In the genomic region with DNA sequence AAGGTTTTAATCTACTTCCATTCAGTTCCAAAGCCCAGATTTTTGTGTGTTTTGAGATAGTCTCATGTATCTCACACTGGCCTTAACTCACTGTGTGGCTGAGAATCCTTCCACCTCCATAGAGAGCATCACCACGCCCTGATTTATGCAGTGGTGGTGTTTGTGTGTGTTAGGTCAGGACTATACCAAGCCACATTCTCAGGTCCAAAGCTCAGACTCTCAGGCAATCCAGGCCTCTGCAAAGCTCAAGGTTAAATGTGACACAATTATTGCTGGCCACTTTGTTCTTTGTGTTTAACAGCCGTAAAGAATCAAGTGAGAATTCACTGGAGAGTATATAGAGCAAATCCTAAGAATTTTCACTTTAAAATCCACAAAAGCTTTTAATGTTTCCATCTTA, we compare ENCODE assay signal across 15 mouse cellular contexts.
DNase-seq lines count a peak whose midpoint lies in the region; ATAC-seq lines count a peak whose summit lies in the region.
"Had no signal": no experiment of that assay in that cellular context is flagged by ENCODE, and none has a peak within 500 bp of the region (broad histone marks: within the 10 kb centered on the region; RNA-seq: fewer than 3 reads in every experiment).

No protein-coding gene starts in this region.

- H3K9ac ChIP-seq in hindbrain, embryonic 14.5 days: no peak overlapping the region
- H3K9ac ChIP-seq in hindbrain, embryonic 12.5 days: no peak overlapping the region
- no peak overlapping the region for H3K9ac ChIP-seq in forebrain, embryonic 15.5 days (replicated peaks)
- no peak overlapping the region for H3K9ac ChIP-seq in midbrain, embryonic 13.5 days (replicated peaks)
- H3K9ac ChIP-seq: liver, embryonic 15.5 days had no signal

- H3K4me1 ChIP-seq in hindbrain, embryonic 14.5 days (replicated peaks; ENCODE audit: control insufficient read depth, insufficient read depth, low read length): peaks cover 10% of the 10 kb centered on the region; the same call in 1 of the 2 replicates
- H3K4me1 ChIP-seq in hindbrain, embryonic 12.5 days: peaks cover 4% of the 10 kb centered on the region
- H3K4me1 ChIP-seq in forebrain, embryonic 15.5 days: peaks cover 10% of the 10 kb centered on the region
- peaks cover 16% of the 10 kb centered on the region for H3K4me1 ChIP-seq in midbrain, embryonic 13.5 days (replicated peaks)
- H3K4me1 ChIP-seq: liver, embryonic 15.5 days; megakaryocyte, embryonic 14.5 days had no signal

- no peaks in the 10 kb centered on the region for H3K27me3 ChIP-seq in hindbrain, embryonic 14.5 days (ENCODE audit: control insufficient read depth, insufficient read depth, low read length)
- H3K27me3 ChIP-seq in hindbrain, embryonic 12.5 days: no peaks in the 10 kb centered on the region
- no peaks in the 10 kb centered on the region for H3K27me3 ChIP-seq in forebrain, embryonic 15.5 days
- 0 out of 2 replicates have a peak, but pooled peaks cover 4% of the 10 kb centered on the region for H3K27me3 ChIP-seq in midbrain, embryonic 13.5 days
- H3K27me3 ChIP-seq: liver, embryonic 15.5 days had no signal

- WGBS in hindbrain, embryonic 14.5 days: 53% methylated on average over 2 of the region's 2 CpGs
- WGBS in hindbrain, embryonic 12.5 days: 60% methylated on average over 2 of the region's 2 CpGs
- 61% methylated on average over 2 of the region's 2 CpGs for WGBS in forebrain, embryonic 15.5 days
- 41% methylated on average over 2 of the region's 2 CpGs for WGBS in midbrain, embryonic 13.5 days

- no peak overlapping the region for H3K27ac ChIP-seq in hindbrain, embryonic 14.5 days
- H3K27ac ChIP-seq in hindbrain, embryonic 12.5 days: no peak overlapping the region; the same call in 1 of the 2 replicates
- peak overlapping the region; percentile 57; the same call in 1 of the 2 replicates for H3K27ac ChIP-seq in forebrain, embryonic 15.5 days (replicated peaks)
- H3K27ac ChIP-seq in midbrain, embryonic 13.5 days: peak overlapping the region; percentile 88
- H3K27ac ChIP-seq: liver, embryonic 15.5 days had no signal

- no peak overlapping the region for H3K4me2 ChIP-seq in hindbrain, embryonic 14.5 days (replicated peaks)
- H3K4me2 ChIP-seq in hindbrain, embryonic 12.5 days (replicated peaks): no peak overlapping the region
- H3K4me2 ChIP-seq in forebrain, embryonic 15.5 days (replicated peaks): no peak overlapping the region
- no peak overlapping the region for H3K4me2 ChIP-seq in midbrain, embryonic 13.5 days (replicated peaks)
- H3K4me2 ChIP-seq: liver, embryonic 15.5 days had no signal

- no peak overlapping the region for H3K4me3 ChIP-seq in hindbrain, embryonic 14.5 days (replicated peaks; ENCODE audit: low read length)
- no peak overlapping the region for H3K4me3 ChIP-seq in hindbrain, embryonic 12.5 days
- no peak overlapping the region for H3K4me3 ChIP-seq in forebrain, embryonic 15.5 days
- H3K4me3 ChIP-seq in midbrain, embryonic 13.5 days (replicated peaks): no peak overlapping the region
- H3K4me3 ChIP-seq: liver, embryonic 15.5 days; megakaryocyte, embryonic 14.5 days had no signal

- peak; percentile 36 for DNase-seq in embryo, embryonic 10.5 days (ENCODE audit: low spot score)
- no peak for DNase-seq in embryo, embryonic 11 days
- no peak for DNase-seq in hindbrain, embryonic 14.5 days (ENCODE audit: low spot score)
- DNase-seq in c-Kit-positive CD71-positive TER-119-positive erythroid progenitor cells, embryonic 14.5 days (ENCODE audit: low spot score): no peak
- DNase-seq in urinary bladder, adult 2 months (ENCODE audit: low spot score): no peak
- DNase-seq: gastrocnemius, postnatal 36 days; layer of hippocampus, postnatal 36 days; thymus, postnatal 14 days had no signal

- H3K9me3 ChIP-seq in hindbrain, embryonic 14.5 days (ENCODE audit: control insufficient read depth, low read length): no peaks in the 10 kb centered on the region
- H3K9me3 ChIP-seq in hindbrain, embryonic 12.5 days (replicated peaks): no peaks in the 10 kb centered on the region
- H3K9me3 ChIP-seq in forebrain, embryonic 15.5 days: no peaks in the 10 kb centered on the region
- no peaks in the 10 kb centered on the region for H3K9me3 ChIP-seq in midbrain, embryonic 13.5 days
- H3K9me3 ChIP-seq: G1E; liver, embryonic 15.5 days had no signal

- H3K36me3 ChIP-seq in hindbrain, embryonic 14.5 days (replicated peaks; ENCODE audit: control insufficient read depth, insufficient read depth): no peaks in the 10 kb centered on the region
- no peaks in the 10 kb centered on the region for H3K36me3 ChIP-seq in hindbrain, embryonic 12.5 days
- no peaks in the 10 kb centered on the region for H3K36me3 ChIP-seq in forebrain, embryonic 15.5 days
- H3K36me3 ChIP-seq in midbrain, embryonic 13.5 days: no peaks in the 10 kb centered on the region
- H3K36me3 ChIP-seq: G1E; liver, embryonic 15.5 days had no signal

- 0 out of 2 replicates have a peak, but pooled peaks have one; percentile 32 for ATAC-seq in hindbrain, embryonic 14.5 days (ENCODE audit: low FRiP score)
- no peak for ATAC-seq in hindbrain, embryonic 12.5 days (ENCODE audit: low FRiP score)
- no peak for ATAC-seq in forebrain, embryonic 15.5 days (replicated peaks)
- ATAC-seq in midbrain, embryonic 13.5 days: no peak
- ATAC-seq: CD4-positive, CD25-positive, alpha-beta regulatory T cell, adult 4 months had no signal

Comparison
In these comparisons a context has a peak if more than half of its experiments do, and no peak if none do; other contexts are left out.
1. H3K27ac ChIP-seq: peak in forebrain, embryonic 15.5 days (single experiment) and midbrain, embryonic 13.5 days (single experiment); none in hindbrain, embryonic 14.5 days (single experiment) and hindbrain, embryonic 12.5 days (single experiment).